Mouse (Mus musculus) spleen, adult 2 months (tissue): ENCODE measurements around the gene Nat8f6.
"Not testable (repeated sequence)": the region's sequence is repeated elsewhere in the genome, so short reads cannot be mapped to it uniquely, and the experiment has no call there.

Source experiments
- CTCF ChIP-seq: fragments of 200-500 bp; IDR thresholded peaks from 2 replicates; pipeline ENCODE4 v1.5.1; 2011; ENCODE audit warnings: mild to moderate bottlenecking, inconsistent platforms; ENCODE audit not compliant: insufficient read depth, insufficient read length, insufficient replicate concordance; ENCODE audit errors: extremely low read depth
- POLR2A ChIP-seq: fragments of 200-500 bp; IDR thresholded peaks from 2 replicates; pipeline ENCODE4 v1.6.1; 2011; ENCODE audit warnings: low read depth, low read length, inconsistent platforms

DNA sequence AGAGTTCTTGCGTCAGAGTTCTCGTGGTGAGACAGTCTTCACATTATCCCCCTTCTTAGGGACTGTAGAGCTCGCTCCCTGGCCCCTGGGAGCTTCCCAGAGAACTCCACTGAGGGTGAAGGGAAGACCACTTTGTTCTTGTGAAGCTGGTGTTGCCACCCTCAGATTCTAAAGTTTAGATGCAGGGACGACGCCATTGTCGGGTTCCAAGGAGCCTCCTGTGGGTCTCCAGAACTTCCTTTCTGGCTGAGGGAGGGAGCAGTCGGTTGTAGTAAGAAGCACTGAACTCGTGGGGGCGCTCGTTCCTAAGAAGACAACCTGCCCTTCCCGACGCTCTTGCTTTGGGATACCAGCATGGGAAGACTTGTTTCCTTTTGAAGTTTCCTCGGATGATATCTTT is 55.2 kb downstream of the Nat8f6 start, which contains the start of gene Nat8f3:
- not testable (repeated sequence) for TF ChIP-seq CTCF, POLR2A
